Mouse (Mus musculus) mesoderm, embryonic 11.5 days (tissue): ENCODE results near the gene Cacna1c.
A peak's percentile ranks its signal among the peaks of the same experiment; 100 is the strongest.

Experiments
- DNase-seq: peaks from one replicate; pipeline ENCODE4 v3.0.0-alpha.2; 2012; ENCODE audit warnings: low read depth, low spot score

The Cacna1c gene

DNA sequence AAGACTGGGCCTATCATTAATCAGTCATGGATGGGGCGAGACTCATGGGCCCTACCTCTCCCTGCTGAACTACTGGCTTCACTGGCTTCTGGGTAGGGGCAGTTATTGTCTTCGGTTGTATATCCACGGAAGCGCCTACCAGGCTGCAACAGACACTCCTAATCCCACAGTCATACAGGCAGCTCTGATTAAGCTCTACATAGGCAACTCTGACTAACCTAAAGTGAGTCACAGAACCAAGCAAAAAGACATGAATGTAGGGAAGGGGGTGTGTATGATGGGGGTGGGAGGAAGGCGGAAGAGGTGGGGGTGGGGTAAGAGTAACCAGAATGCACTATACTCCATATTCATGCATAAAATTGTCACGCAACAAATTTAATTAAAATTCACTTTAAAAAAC, 518.9 kb downstream of the Cacna1c start:
- no peak for DNase-seq

DNA sequence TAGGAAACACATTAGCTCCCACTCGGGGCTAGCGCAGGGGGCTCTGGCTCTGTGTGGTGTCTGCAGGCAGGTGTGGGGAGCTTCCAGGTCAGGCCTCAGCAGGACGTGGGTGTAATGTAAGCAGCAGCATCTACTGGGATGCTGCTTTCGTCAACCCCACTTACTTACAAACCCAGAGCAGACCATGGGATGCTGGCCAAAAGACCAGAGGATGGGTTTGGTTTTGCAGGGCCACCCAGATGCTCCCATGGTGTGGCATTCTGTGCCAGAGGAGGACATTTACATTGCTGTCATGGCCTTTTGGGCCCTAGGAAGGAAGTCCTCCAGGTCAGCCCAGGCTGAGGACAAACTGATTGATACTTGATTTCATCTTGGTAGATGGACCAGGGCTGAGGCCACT, 521.4 kb downstream of the Cacna1c start:
- no peak for DNase-seq

GRCm38 (mm10) chr6:118673974-118674695, 522.1 kb downstream of the Cacna1c start:
- no peak for DNase-seq

DNA sequence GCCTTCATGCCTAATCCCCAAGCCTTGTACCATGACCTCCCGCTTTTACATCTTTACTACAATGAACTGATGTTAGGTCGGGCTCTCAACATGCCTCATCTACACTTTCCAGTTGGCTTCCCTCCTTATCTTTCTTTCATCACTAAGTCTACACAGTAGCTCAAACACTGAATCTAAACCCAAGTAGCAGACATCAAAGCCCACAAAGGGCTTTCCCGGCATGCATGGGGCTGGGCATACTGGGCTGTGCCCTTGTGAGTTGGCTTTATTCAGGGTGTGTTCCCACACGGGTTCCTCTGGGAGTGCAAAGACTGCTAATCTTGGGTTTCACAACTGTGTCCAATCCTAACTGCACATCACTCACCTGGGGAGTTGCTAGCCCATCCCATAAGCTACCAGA, 542.9 kb downstream of the Cacna1c start:
- DNase-seq = no peak

GRCm38 (mm10) chr6:118649121-118649783, 547.0 kb downstream of the Cacna1c start:
- no peak for DNase-seq

DNA sequence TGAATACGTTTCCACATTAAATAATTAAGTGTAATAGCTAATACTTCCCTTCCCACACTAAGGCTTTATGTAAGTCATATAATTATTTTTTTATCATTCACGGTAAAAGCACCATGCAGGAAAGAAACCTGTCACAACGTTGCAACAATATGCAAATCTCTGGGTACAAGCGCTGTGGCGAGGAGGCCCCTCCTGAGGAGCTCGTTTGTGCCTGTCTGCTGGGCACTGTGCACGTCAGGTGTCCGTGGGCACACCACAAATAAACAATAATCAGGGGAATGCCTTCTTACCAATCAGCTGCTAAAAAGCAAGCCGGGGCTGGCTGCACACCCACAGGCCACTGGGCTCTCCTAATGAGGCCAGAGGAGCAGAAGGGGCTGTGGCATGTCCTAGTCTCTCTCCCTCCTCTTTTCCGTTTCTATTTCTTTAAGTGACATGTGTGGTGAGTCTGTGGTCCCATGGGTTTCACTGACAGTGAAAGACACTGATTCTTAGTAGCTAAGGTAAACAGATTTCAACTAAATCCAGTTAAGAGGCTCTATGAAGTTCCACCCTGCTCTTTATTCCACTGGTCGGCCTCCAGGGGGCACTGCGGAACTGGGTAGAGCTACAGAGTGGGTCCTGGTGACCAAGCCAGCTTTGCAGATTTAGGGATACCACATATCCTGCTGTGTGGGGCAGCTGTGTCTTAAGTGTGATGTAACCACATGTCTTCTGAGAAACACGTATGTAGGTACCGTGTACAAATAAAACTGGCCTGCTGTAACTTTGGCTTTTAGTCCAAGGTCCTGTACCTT, 549.8 kb downstream of the Cacna1c start:
- peak; percentile 82 for DNase-seq

DNA sequence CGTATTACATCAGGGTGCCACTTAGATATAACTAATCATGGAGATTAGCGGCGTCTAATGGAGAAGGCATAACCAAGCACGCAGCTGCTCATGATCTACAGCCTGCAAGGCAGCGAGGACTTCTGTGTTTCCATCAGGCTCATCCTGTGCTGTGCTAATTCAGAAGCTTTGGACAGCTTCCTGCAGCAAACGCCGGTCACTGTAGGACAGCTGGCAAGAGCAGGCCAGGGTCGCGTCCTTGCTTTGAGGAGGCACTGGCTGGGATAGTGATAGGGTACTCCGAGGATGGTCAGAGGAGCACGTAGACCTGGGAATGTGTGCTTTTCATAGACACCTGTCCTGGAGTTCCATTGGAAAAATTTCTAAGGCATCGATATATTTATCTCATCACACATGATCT, 551.4 kb downstream of the Cacna1c start:
- no peak for DNase-seq

- DNase-seq = no peak
Observed at GRCm38 (mm10) chr6:118643541-118643940, 552.7 kb downstream of the Cacna1c start.

- no peak for DNase-seq
Observed at GRCm38 (mm10) chr6:118641671-118642325, 554.4 kb downstream of the Cacna1c start.

GRCm38 (mm10) chr6:118639816-118640215, 556.4 kb downstream of the Cacna1c start:
- DNase-seq = no peak

GRCm38 (mm10) chr6:118638911-118639310, 557.3 kb downstream of the Cacna1c start:
- no peak for DNase-seq

DNA sequence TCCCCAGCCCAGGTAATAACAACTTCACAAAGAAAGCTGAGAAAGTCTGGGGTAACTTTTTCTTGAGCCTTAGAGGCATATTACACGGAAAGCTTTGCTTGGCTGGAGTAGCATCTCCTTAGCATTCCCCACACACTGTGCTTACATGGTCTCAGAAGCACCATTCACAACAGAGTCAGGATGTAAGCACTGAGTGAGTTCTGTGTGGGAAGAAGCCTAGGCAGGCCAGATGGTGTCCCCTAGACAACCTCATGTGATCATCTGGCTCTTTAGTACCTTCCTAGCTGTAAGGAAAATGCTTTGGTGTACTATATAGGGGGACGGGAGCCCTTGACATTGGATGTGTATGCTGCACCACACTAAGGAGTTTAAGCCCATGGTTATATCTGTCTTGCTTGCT, 563.7 kb downstream of the Cacna1c start:
- no peak for DNase-seq

- no peak for DNase-seq
Observed at GRCm38 (mm10) chr6:118630006-118630405, 566.2 kb downstream of the Cacna1c start.

GRCm38 (mm10) chr6:118626246-118626645, 570.0 kb downstream of the Cacna1c start:
- peak; percentile 43 for DNase-seq

DNA sequence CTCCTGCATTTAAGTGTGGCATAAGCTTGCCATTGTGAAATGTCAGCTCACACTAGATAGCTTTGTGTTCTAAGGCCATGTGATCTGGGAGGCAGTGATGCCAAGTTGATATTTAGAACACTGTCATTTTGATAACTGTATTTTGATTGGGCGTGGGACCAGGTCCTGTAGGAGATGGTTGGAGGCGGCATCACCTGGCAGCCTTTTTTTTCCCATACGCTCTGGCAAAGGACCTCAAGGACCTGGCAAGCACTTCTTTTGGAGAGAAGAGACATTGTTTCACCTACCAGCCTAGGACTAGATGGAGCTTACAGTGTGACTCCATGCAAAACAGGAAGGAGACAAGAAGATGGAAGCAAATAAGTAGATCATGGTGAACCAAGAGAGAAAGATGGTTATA, 572.6 kb downstream of the Cacna1c start:
- no peak for DNase-seq

- DNase-seq = no peak
Observed at GRCm38 (mm10) chr6:118621866-118622265, 574.4 kb downstream of the Cacna1c start.

GRCm38 (mm10) chr6:118621406-118621805, 574.8 kb downstream of the Cacna1c start:
- no peak for DNase-seq

GRCm38 (mm10) chr6:118608906-118609305, 587.3 kb downstream of the Cacna1c start:
- DNase-seq = no peak

- DNase-seq = no peak
Observed at GRCm38 (mm10) chr6:118605974-118606373, 590.2 kb downstream of the Cacna1c start.

- no peak for DNase-seq
Observed at GRCm38 (mm10) chr6:118603825-118604224, 592.4 kb downstream of the Cacna1c start.

GRCm38 (mm10) chr6:118595681-118596055, 600.5 kb downstream of the Cacna1c start:
- no peak for DNase-seq
